Mouse (Mus musculus) small intestine, adult 2 months (tissue): Measurements from ENCODE around the gene Snx15.

ENCODE experiments used
- CTCF ChIP-seq: fragments of 200-500 bp; IDR thresholded peaks from 2 replicates; pipeline ENCODE4 v1.5.1; 2012; ENCODE audit warnings: low read depth, mild to moderate bottlenecking, control low read depth, inconsistent platforms, low read length, moderate library complexity, mixed read lengths; ENCODE audit not compliant: insufficient replicate concordance, insufficient read length; ENCODE audit errors: extremely low read depth
- POLR2A ChIP-seq: fragments of 200-500 bp; IDR thresholded peaks from 2 replicates; pipeline ENCODE4 v1.6.1; 2012; ENCODE audit warnings: low read depth, mild to moderate bottlenecking, control low read depth, inconsistent platforms, low read length, moderate library complexity

- TF ChIP-seq CTCF (no peak), POLR2A (no peak)
Observed at GRCm38 (mm10) chr19:6126789-6127580, 1.1 kb downstream of the Snx15 start.
